Mouse (Mus musculus): ENCODE measurements at regions not wholly inside any gene's neighbourhood (a gene's known extent, or its start where the extent isn't known, plus 50 kb on each side); places are given as distances from the start of the nearest gene placed in this dataset.
"Not testable (repeated sequence)": the region's sequence is repeated elsewhere in the genome, so short reads cannot be mapped to it uniquely, and the experiment has no call there.

DNA sequence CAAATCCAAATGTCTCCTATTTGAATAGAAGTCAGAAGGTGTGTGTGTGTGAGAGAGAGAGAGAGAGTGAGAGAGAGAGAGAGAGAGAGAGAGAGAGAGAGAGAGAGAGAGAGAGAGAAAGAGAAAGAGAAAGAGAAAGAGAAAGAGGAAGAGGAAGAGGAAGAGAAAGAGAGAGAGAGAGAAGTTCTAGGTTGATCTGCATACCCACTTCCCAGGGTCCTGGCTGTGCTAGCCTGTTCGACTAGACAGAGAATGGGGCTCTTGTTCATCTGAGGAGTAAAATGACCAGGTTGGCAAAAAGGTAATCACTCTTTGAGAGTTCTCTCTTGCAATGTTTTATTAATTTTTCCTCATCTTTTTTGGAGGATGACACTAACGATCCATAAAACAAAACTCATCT lies 257.5 kb upstream of the Pik3r1 start:
- not testable (repeated sequence) for DNase-seq

GRCm38 (mm10) chr13:102031416-102031815 lies 263.4 kb upstream of the Pik3r1 start:
- no peak for DNase-seq

- DNase-seq, result no peak
Measured at GRCm38 (mm10) chr13:102034484-102034883, 266.5 kb upstream of the Pik3r1 start.

GRCm38 (mm10) chr13:102036001-102036400 lies 268.0 kb upstream of the Pik3r1 start:
- DNase-seq, result no peak

DNA sequence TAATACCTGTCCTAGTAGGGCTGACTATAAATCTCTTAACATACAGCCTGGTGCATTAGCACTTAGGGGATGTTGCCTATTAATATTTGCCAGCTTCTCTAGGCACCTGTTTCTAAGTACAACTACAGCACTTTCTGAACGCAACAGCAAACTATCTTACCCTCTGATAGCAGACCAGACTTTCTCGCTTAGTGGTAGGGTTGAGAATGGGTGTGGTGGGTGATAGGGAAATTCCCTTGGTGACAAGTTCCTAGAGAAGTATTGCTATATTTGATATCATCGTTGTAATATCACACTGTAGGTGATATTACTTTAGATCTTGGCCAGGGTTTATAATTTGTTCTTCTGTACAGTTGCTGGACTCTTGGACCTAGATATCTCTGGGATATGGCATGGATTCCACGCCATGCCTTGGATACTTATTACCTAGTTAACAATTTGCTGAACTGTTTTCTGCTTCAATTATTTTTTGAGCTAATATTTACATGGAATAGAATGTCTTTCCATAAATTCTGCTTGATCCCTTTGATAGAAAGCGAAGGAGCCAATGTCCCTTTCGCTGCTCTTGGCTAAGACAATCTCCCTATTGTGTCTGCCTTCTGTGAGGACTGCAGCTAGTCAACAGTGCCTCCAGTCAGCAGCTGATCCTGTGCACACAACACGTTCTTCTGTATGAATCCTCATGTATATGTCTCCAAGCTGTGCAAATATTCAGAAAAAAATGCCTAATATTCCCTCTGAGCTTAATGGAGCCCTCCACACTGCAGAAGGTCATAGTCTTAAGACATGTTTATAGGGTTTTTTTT lies 269.0 kb upstream of the Pik3r1 start:
- DNase-seq, result no peak

GRCm38 (mm10) chr13:102060213-102060612 lies 292.2 kb upstream of the Pik3r1 start:
- no peak for DNase-seq

GRCm38 (mm10) chr13:102064590-102065273 lies 296.7 kb upstream of the Pik3r1 start:
- DNase-seq, result peak; percentile 61

- DNase-seq, result no peak
Measured at GRCm38 (mm10) chr13:102065274-102065640, 297.2 kb upstream of the Pik3r1 start.

DNA sequence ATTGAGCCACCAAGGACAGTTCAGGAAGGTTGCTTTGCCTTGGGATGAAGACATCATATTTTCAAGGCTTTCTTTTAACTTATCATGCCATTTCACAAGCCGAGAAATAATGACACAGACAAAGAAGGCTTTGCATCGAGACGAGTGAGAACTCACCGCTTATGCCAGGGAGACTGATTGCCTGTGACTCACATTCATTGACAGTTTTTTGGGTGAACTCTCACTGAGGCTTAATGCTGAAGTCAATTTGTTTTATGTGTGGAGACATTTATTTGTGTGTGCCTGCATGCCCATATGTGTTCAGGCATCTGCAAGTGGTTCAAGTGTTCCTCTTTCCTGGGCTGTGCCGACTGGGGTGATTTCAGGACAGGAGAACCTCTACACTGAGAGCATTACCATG lies 297.8 kb upstream of the Pik3r1 start:
- DNase-seq, result peak; percentile 39

DNA sequence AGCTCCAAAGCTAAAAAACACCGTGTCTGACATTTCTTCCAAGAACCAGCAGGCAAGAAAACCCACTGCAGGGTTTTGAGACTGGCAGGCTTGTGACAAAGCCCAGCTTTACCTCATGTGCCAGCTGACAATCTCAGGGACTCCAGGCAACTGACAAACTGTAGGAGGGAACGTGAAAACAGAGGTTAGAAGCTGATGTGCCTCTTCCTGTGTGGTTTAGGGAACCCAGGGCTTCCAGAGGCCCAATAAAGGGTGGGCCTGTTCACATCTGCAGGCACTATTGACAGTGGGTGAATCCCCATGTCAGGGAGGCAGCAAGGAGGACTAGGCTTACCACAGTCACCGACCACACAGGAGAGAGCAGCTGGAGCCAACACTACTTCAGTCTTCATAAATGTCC lies 302.7 kb upstream of the Pik3r1 start:
- no peak for DNase-seq

GRCm38 (mm10) chr13:102072366-102072765 lies 304.3 kb upstream of the Pik3r1 start:
- peak; percentile 36 for DNase-seq

DNA sequence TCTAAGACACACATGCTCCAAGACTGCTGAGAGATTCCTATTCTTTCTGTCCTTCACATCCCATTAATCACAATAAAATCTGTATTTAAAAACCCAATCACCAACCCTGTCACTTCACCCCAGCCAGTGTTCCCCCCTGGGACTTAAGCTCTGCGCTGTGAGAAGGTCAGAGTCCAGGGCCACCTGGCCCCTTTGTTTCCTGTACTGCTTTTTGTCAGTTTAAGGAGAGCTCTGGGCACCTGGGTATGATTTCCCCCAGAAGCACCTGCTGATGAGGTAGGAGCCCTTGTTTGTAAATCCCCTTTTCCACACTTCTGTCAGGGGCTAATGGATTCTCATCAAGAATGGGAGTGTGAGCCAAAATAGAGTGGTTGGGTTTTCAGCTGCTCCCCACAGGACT lies 319.7 kb upstream of the Pik3r1 start:
- no peak for DNase-seq

GRCm38 (mm10) chr13:102089551-102089950 lies 321.5 kb upstream of the Pik3r1 start:
- DNase-seq, result no peak

GRCm38 (mm10) chr13:102094193-102094592 lies 326.2 kb upstream of the Pik3r1 start:
- DNase-seq, result no peak

GRCm38 (mm10) chr13:102103161-102103560 lies 335.1 kb upstream of the Pik3r1 start:
- no peak for DNase-seq

- no peak for DNase-seq
Measured at GRCm38 (mm10) chr13:102106188-102106587, 338.2 kb upstream of the Pik3r1 start.

GRCm38 (mm10) chr13:102108204-102108603 lies 340.2 kb upstream of the Pik3r1 start:
- DNase-seq, result no peak

GRCm38 (mm10) chr13:102108916-102109315 lies 340.9 kb upstream of the Pik3r1 start:
- DNase-seq, result no peak

- peak; percentile 45 for DNase-seq
Measured at GRCm38 (mm10) chr13:102113941-102114340, 345.9 kb upstream of the Pik3r1 start.

DNA sequence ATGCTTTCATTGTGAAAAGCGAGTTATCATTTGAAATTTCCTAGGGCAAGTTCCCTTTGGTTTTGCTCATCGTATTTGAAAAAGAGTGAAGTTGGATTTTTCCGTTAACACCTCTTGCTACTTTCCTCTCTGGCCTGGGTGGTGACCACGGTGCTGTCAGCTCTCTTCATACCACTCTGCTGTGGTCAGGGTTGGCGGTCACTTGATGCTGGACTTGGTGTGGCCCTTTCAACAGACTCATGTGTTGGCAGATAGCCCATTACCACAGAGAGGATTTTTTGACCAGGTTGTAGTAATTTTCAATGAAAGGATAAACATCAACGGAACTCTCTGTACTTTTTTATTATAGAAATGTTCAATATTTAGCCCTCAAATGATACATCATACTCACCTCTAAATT lies 354.3 kb upstream of the Pik3r1 start:
- DNase-seq, result no peak

- no peak for DNase-seq
Measured at GRCm38 (mm10) chr13:102127933-102128430, 360.0 kb upstream of the Pik3r1 start.

- no peak for DNase-seq
Measured at GRCm38 (mm10) chr13:102131459-102131858, 363.4 kb upstream of the Pik3r1 start.

- DNase-seq, result no peak
Measured at GRCm38 (mm10) chr13:102132154-102132553, 364.1 kb upstream of the Pik3r1 start.

- DNase-seq, result no peak
Measured at GRCm38 (mm10) chr13:102132696-102133095, 364.7 kb upstream of the Pik3r1 start.

All from adrenal gland, adult 8-10 months (tissue).